Mouse (Mus musculus): ENCODE results near the gene Ezh1.

DNA sequence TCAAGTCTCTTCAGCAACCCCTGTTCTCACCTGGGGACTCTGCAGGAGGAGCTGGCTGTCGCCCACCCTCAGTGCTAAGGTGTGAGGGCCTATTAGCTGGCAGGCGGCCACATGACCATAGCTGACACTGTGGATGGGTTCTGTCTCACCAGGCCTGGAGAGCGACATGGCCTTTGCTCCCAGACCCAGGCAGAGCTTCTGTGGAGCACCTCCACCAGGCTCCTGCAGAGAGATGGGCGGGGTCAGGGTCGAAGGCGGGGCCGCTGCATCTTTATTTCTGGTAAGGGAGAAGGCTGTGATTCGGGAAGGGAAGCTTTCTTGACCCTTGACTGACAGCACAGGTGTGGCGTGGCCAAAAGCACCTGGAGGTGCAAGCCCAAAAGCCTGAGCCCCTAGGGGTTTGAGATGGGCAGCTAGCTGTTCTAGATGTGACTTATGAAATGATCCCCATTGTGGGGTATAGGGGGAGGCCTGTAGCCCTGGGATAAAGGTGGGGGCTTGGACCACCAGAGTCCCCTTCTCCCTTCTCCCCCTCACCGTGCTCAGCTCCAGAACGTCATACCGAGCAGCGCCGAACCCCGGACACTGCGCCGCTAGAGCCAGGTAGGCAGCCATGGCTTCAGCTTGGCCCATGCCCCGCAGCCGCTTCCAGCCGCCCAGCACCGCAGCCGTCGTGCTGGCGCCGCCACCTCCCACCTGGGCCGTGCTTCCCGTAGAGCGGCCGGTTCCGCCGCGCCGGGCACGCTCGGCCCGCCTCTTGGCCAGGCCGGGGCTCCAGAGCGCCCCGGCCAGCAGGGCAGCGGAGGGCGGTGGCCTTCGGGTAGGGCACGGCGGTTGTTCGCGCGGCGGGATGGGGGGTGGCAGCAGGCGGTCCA lies 62.5 kb downstream of the Ezh1 start:
- TF ChIP-seq GATA1 (IDR thresholded peaks at IDR 0.05; ENCODE audit: low read length), result no peak
- no peak for TF ChIP-seq TAL1 (IDR thresholded peaks at IDR 0.05; ENCODE audit: low read length)

All from erythroblast, embryonic 14.5 days (primary cell).